Mouse (Mus musculus): Measurements from ENCODE around the gene Rabl3. TPM values are rescaled to one million over a fixed set of nuclear protein-coding genes. Genes with fewer than 3 reads are reported as not detected.
A peak's percentile ranks its signal among the peaks of the same experiment; 100 is the strongest.

Gene Rabl3
- polyA plus RNA-seq, 1 experiment from 2014 or later, result 40.5 TPM

DNA sequence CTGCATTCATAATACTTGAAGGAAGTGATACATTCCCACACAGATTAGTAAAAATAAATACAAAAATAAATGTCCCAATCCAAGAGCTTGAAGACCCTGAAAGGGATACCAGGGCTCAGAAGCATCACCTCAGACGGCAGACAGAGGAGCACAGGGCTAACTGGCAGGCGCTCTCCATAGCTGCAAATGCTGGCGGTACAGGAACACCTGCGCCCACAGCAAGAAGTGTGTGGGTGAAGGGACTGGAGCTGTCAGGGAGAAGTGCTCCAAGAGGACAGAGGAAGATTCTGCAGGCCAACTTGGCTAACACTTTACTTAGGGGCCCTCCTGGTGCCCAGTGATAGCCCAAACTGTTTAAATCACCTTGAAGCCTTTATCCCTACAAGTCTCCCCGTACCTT, 72.3 kb downstream of the Rabl3 start:
- no peaks in the 10 kb centered on the region for H3K9me3 ChIP-seq
- H3K36me3 ChIP-seq, result no peaks in the 10 kb centered on the region
- H3K4me1 ChIP-seq, result peaks cover 10% of the 10 kb centered on the region; the same call in 1 of the 2 replicates
- DNase-seq (ENCODE audit: low spot score), result no peak
- no peak overlapping the region for H3K27ac ChIP-seq
- H3K4me3 ChIP-seq, result no peak overlapping the region
- 96% methylated on average over 5 of the region's 5 CpGs for WGBS
- no peaks in the 10 kb centered on the region for H3K27me3 ChIP-seq (ENCODE audit: insufficient read depth, poor library complexity, severe bottlenecking)

DNA sequence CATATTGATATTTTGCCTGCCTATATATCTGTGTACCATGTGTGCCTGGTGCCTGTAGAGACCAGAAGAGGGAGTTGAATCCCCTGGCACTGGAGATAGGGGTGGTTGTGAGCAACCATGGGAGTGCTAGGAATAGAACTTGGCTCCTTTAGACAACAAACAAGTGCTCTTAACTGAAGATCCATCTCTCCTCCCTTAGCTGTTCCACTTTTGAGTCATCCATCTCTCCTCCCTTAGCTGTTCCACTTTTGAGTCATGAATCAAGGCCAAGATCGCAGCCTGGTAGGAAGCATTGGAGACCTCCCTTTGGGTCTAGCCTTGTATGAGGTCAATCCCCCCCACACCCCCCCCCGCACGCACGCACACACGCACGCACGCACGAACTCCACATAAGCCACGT, 74.9 kb downstream of the Rabl3 start:
- no peaks in the 10 kb centered on the region for H3K9me3 ChIP-seq
- peaks cover 11% of the 10 kb centered on the region; the same call in 1 of the 2 replicates for H3K4me1 ChIP-seq
- no peaks in the 10 kb centered on the region for H3K36me3 ChIP-seq
- WGBS, result 93% methylated on average over 9 of the region's 9 CpGs
- DNase-seq (ENCODE audit: low spot score), result no peak
- H3K4me3 ChIP-seq, result no peak overlapping the region
- H3K27me3 ChIP-seq (ENCODE audit: insufficient read depth, poor library complexity, severe bottlenecking), result no peaks in the 10 kb centered on the region
- H3K27ac ChIP-seq, result no peak overlapping the region

GRCm38 (mm10) chr16:37615429-37615828, 75.7 kb downstream of the Rabl3 start:
- Histone ChIP-seq H3K9me3 (no peaks in the 10 kb centered on the region), H3K36me3 (no peaks in the 10 kb centered on the region), H3K27ac (no peak overlapping the region), H3K27me3 (ENCODE audit: insufficient read depth, poor library complexity, severe bottlenecking) (no peaks in the 10 kb centered on the region), H3K4me1 (peaks cover 11% of the 10 kb centered on the region; the same call in 1 of the 2 replicates), H3K4me3 (no peak overlapping the region)
- 76% methylated on average over 8 of the region's 8 CpGs for WGBS
- DNase-seq (ENCODE audit: low spot score), result no peak

DNA sequence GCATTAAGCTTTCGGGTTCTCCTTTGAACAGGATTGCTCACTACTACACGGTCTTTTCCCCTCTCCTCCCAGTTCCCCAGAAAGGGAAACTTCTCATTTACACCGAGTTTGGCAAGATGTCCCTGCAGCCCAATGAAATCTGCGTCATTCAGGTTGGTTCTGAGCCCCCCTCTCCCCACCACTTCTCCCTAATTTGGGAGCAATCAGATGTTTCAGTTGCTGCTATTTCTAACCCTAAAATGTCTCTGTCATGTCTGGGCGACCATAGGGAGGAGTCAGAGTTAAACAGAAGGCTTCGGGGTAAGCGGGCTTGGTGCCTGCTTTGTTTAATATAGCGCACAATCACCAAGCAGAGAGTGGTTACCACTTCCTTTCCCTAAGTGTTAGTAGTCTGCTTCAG, 76.4 kb downstream of the Rabl3 start:
- no peaks in the 10 kb centered on the region for H3K9me3 ChIP-seq
- no peak overlapping the region for H3K4me3 ChIP-seq
- no peaks in the 10 kb centered on the region for H3K27me3 ChIP-seq (ENCODE audit: insufficient read depth, poor library complexity, severe bottlenecking)
- H3K36me3 ChIP-seq, result no peaks in the 10 kb centered on the region
- WGBS, result 71% methylated on average over 8 of the region's 8 CpGs
- DNase-seq (ENCODE audit: low spot score), result no peak
- peaks cover 13% of the 10 kb centered on the region; the same call in 1 of the 2 replicates for H3K4me1 ChIP-seq
- H3K27ac ChIP-seq, result no peak overlapping the region

DNA sequence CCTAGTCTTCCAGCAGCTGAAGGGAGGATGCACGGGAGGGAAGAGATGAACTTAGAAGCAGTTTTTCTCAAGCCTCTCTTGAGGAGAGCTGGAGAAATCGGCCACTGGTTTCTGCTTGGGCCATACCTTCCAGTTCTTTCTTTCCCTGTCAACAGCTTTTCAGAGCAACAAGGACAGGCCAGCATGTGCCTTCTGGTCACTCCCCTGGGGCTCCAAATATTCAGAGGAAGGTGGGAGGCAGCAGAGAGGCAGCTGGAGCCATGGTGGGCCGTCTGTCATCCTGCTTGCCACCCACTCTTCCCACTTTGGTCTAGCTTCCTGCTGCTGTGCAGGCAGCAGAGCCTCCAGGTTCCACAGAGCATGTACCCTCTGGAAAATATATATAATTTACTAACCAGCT, 78.0 kb downstream of the Rabl3 start:
- Histone ChIP-seq H3K36me3 (no peaks in the 10 kb centered on the region), H3K4me1 (peaks cover 13% of the 10 kb centered on the region; the same call in 1 of the 2 replicates), H3K4me3 (no peak overlapping the region), H3K27ac (peak overlapping the region; percentile 33; the same call in 1 of the 2 replicates), H3K27me3 (ENCODE audit: insufficient read depth, poor library complexity, severe bottlenecking) (no peaks in the 10 kb centered on the region), H3K9me3 (no peaks in the 10 kb centered on the region)
- DNase-seq (ENCODE audit: low spot score), result no peak
- 16% methylated on average over 3 of the region's 3 CpGs for WGBS

Other genes starting within 250 kb of the Rabl3 start
- 0.33 and 0.72 TPM in 2 replicates for gene Stxbp5l, start 154.9 kb upstream of the Rabl3 start, polyA plus RNA-seq (2016; fragmentation: Nextera tagmentation; extraction: Ambion mirVana)
- gene Gtf2e1, start 96 bp upstream of the Rabl3 start, polyA plus RNA-seq (2016; fragmentation: Nextera tagmentation; extraction: Ambion mirVana), result 35.3 and 38.5 TPM in 2 replicates
- gene Hgd, start 40.3 kb downstream of the Rabl3 start, polyA plus RNA-seq (2016; fragmentation: Nextera tagmentation; extraction: Ambion mirVana), result 0.27 and 1.9 TPM in 2 replicates
- gene Ndufb4, start 114.6 kb downstream of the Rabl3 start, polyA plus RNA-seq (2016; fragmentation: Nextera tagmentation; extraction: Ambion mirVana), result 61.3 and 67.0 TPM in 2 replicates
- 312 and 372 TPM in 2 replicates for gene Fstl1, start 237.0 kb downstream of the Rabl3 start, polyA plus RNA-seq (2016; fragmentation: Nextera tagmentation; extraction: Ambion mirVana)

Data from heart, embryonic 10.5 days (tissue).